Mouse (Mus musculus) spleen, adult 12 weeks (tissue): ENCODE measurements around the gene H2al1m.
"Not testable (repeated sequence)": the region's sequence is repeated elsewhere in the genome, so short reads cannot be mapped to it uniquely, and the experiment has no call there.

Experiments
- DNase-seq: peaks from one replicate; pipeline ENCODE4 v3.0.0; 2022; ENCODE audit warnings: low spot score

The H2al1m gene

GRCm38 (mm10) chrX:9327954-9328353 is 44.4 kb downstream of the H2al1m start:
- not testable (repeated sequence) for DNase-seq

DNA sequence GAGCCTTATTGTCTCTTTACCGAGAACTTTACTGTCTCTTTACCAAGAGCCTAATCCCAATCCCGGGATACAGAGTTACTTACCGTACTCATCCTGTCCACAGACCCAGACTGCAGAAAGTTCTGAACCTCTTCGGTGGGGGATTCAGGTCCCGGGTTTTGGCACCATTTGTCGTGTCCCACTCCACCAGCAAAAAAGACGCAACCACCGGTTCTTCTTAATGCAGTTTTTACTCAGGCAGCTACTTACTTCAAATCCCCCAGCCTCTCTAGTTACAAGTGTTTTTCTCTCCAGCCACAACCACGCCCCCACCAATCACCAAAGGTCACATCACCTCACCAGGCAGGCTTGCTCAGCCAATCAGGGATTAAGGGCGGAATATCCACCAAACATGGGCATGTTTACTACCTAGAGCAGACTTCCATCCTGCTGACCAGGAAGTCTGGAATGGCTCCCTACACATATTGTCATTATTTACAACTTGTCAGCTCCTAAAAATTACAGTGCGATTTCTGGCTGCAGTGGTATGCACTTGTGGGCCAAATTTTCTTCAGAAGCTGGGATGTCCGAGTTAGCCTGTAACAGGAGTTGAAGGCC is 48.9 kb downstream of the H2al1m start:
- peak; percentile 6 for DNase-seq

DNA sequence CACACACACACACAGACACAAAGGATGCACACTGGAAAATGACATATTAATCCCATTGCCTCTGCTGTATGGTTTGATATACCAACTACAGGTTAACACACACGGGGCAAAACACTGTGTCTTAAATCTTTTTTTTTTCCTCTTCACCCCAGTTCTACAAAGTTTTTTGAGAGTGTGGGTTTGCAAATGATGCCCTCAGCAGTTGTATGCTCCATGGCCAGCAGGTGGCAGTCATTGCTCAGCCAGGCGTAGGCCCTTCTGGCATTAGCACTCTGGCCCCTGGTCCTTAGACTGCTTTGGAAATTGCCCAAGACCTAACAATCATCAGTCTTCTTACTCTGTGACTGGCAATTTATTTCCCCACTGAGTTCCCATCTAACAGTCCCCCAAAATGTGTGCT is 49.5 kb downstream of the H2al1m start:
- peak; percentile 24 for DNase-seq
